Mouse (Mus musculus) kidney, adult 11 months (tissue): Measurements from ENCODE around the gene Tekt3.

Experiments used
- DNase-seq: peaks from one replicate; pipeline ENCODE4 v3.0.0; 2022

Tekt3 gene

GRCm38 (mm10) chr11:63061446-63061845, at the start of gene Tekt3:
TSS of gene Tekt3 (plus strand) at chr11:63061654.
- no peak for DNase-seq

GRCm38 (mm10) chr11:63017327-63018082, 43.9 kb upstream of the Tekt3 start:
- DNase-seq = no peak

GRCm38 (mm10) chr11:63018083-63018622, 43.3 kb upstream of the Tekt3 start:
- DNase-seq = no peak

GRCm38 (mm10) chr11:63020633-63021032, 40.8 kb upstream of the Tekt3 start:
- no peak for DNase-seq

- no peak for DNase-seq
Measured at GRCm38 (mm10) chr11:63021141-63021806, 40.2 kb upstream of the Tekt3 start.

GRCm38 (mm10) chr11:63023461-63023860, 38.0 kb upstream of the Tekt3 start:
- DNase-seq = no peak

- no peak for DNase-seq
Measured at GRCm38 (mm10) chr11:63024136-63024535, 37.3 kb upstream of the Tekt3 start.

- DNase-seq = no peak
Measured at GRCm38 (mm10) chr11:63025476-63025875, 36.0 kb upstream of the Tekt3 start.

- no peak for DNase-seq
Measured at GRCm38 (mm10) chr11:63026651-63027141, 34.8 kb upstream of the Tekt3 start.

- no peak for DNase-seq
Measured at GRCm38 (mm10) chr11:63028131-63028530, 33.3 kb upstream of the Tekt3 start.

GRCm38 (mm10) chr11:63029148-63029714, 32.2 kb upstream of the Tekt3 start:
- no peak for DNase-seq

GRCm38 (mm10) chr11:63029721-63030120, 31.7 kb upstream of the Tekt3 start:
- DNase-seq = no peak

GRCm38 (mm10) chr11:63035420-63036211, 25.8 kb upstream of the Tekt3 start:
- no peak for DNase-seq

GRCm38 (mm10) chr11:63040002-63040661, 21.3 kb upstream of the Tekt3 start:
- no peak for DNase-seq

- no peak for DNase-seq
Measured at GRCm38 (mm10) chr11:63045771-63046170, 15.7 kb upstream of the Tekt3 start.

- DNase-seq = peak; percentile 7
Measured at GRCm38 (mm10) chr11:63046380-63046779, 15.1 kb upstream of the Tekt3 start.

GRCm38 (mm10) chr11:63050362-63050932, 11.0 kb upstream of the Tekt3 start:
- DNase-seq = no peak

- DNase-seq = no peak
Measured at GRCm38 (mm10) chr11:63051041-63051440, 10.4 kb upstream of the Tekt3 start.

GRCm38 (mm10) chr11:63051996-63052395, 9.5 kb upstream of the Tekt3 start:
- no peak for DNase-seq

- no peak for DNase-seq
Measured at GRCm38 (mm10) chr11:63055596-63055995, 5.9 kb upstream of the Tekt3 start.

- no peak for DNase-seq
Measured at GRCm38 (mm10) chr11:63058375-63058952, 3.0 kb upstream of the Tekt3 start.
